Mouse (Mus musculus): ENCODE measurements around the gene Rbl1. TPM values are rescaled to one million over a fixed set of nuclear protein-coding genes. Genes with fewer than 3 reads are reported as not detected.
"Not testable (repeated sequence)": the region's sequence is repeated elsewhere in the genome, so short reads cannot be mapped to it uniquely, and the experiment has no call there.

Gene Rbl1
- polyA plus RNA-seq, 1 experiment from 2014 or later, result 20.9 TPM

- H3K9ac ChIP-seq, result no peak overlapping the region
- no peaks in the 10 kb centered on the region for H3K27me3 ChIP-seq
- H3K36me3 ChIP-seq (replicated peaks), result peaks cover 54% of the 10 kb centered on the region
- ATAC-seq (ENCODE audit: insufficient read depth), result no peak
- H3K9me3 ChIP-seq (replicated peaks), result no peaks in the 10 kb centered on the region
- WGBS (ENCODE audit: insufficient replicate concordance), result 66% methylated on average over 6 of the region's 6 CpGs
- 0 out of 2 replicates have a peak overlapping the region, but pooled peaks have one; percentile 0 for H3K4me2 ChIP-seq
- peaks cover 33% of the 10 kb centered on the region for H3K4me1 ChIP-seq (replicated peaks)
- H3K27ac ChIP-seq (replicated peaks), result no peak overlapping the region; the same call in 1 of the 2 replicates
- no peak overlapping the region for H3K4me3 ChIP-seq (replicated peaks)
Observed at GRCm38 (mm10) chr2:157201081-157201830, 3.1 kb downstream of the Rbl1 start.

- not testable (repeated sequence) for H3K4me3 ChIP-seq (replicated peaks); H3K4me2 ChIP-seq; H3K9me3 ChIP-seq (replicated peaks); ATAC-seq (ENCODE audit: insufficient read depth); H3K27ac ChIP-seq (replicated peaks); H3K27me3 ChIP-seq; H3K9ac ChIP-seq
- WGBS (ENCODE audit: insufficient replicate concordance), result 93% methylated on average over 11 of the region's 11 CpGs
- peaks cover 82% of the 10 kb centered on the region for H3K36me3 ChIP-seq (replicated peaks)
- peaks cover 19% of the 10 kb centered on the region for H3K4me1 ChIP-seq (replicated peaks)
Observed at GRCm38 (mm10) chr2:157198405-157198804, 5.9 kb downstream of the Rbl1 start.

GRCm38 (mm10) chr2:157190651-157191050 is 13.7 kb downstream of the Rbl1 start:
- no peaks in the 10 kb centered on the region for H3K9me3 ChIP-seq (replicated peaks)
- WGBS (ENCODE audit: insufficient replicate concordance), result 87% methylated on average over 4 of the region's 4 CpGs
- H3K4me2 ChIP-seq, result no peak overlapping the region
- H3K4me1 ChIP-seq (replicated peaks), result peaks cover 4% of the 10 kb centered on the region
- no peak overlapping the region for H3K27ac ChIP-seq (replicated peaks)
- ATAC-seq (ENCODE audit: insufficient read depth), result no peak
- no peaks in the 10 kb centered on the region for H3K27me3 ChIP-seq
- no peak overlapping the region for H3K9ac ChIP-seq
- H3K36me3 ChIP-seq (replicated peaks), result peaks cover 96% of the 10 kb centered on the region
- H3K4me3 ChIP-seq (replicated peaks), result no peak overlapping the region

GRCm38 (mm10) chr2:157187223-157187622 is 17.1 kb downstream of the Rbl1 start:
- Histone ChIP-seq H3K36me3 (replicated peaks) (peaks cover 91% of the 10 kb centered on the region), H3K4me3 (replicated peaks) (no peak overlapping the region), H3K4me2 (no peak overlapping the region), H3K9ac (no peak overlapping the region), H3K27me3 (no peaks in the 10 kb centered on the region), H3K9me3 (replicated peaks) (no peaks in the 10 kb centered on the region), H3K4me1 (replicated peaks) (peaks cover 16% of the 10 kb centered on the region), H3K27ac (replicated peaks) (no peak overlapping the region)
- WGBS (ENCODE audit: insufficient replicate concordance), result 77% methylated on average over 4 of the region's 4 CpGs
- no peak for ATAC-seq (ENCODE audit: insufficient read depth)

GRCm38 (mm10) chr2:157186504-157186903 is 17.8 kb downstream of the Rbl1 start:
- H3K9me3 ChIP-seq (replicated peaks), result no peaks in the 10 kb centered on the region
- H3K4me1 ChIP-seq (replicated peaks), result peaks cover 16% of the 10 kb centered on the region
- H3K36me3 ChIP-seq (replicated peaks), result peaks cover 90% of the 10 kb centered on the region
- H3K27ac ChIP-seq (replicated peaks), result no peak overlapping the region
- H3K4me2 ChIP-seq, result no peak overlapping the region
- ATAC-seq (ENCODE audit: insufficient read depth), result no peak
- H3K4me3 ChIP-seq (replicated peaks), result no peak overlapping the region
- 83% methylated on average over 5 of the region's 5 CpGs for WGBS (ENCODE audit: insufficient replicate concordance)
- no peaks in the 10 kb centered on the region for H3K27me3 ChIP-seq
- no peak overlapping the region for H3K9ac ChIP-seq

- ATAC-seq (ENCODE audit: insufficient read depth), result peak; percentile 83
- peak overlapping the region; percentile 18; the same call in 1 of the 2 replicates for H3K4me2 ChIP-seq
- peaks cover 89% of the 10 kb centered on the region for H3K36me3 ChIP-seq (replicated peaks)
Observed at GRCm38 (mm10) chr2:157185022-157185660, 19.2 kb downstream of the Rbl1 start.

GRCm38 (mm10) chr2:157178167-157178566 is 26.2 kb downstream of the Rbl1 start:
- Histone ChIP-seq H3K27ac (replicated peaks) (no peak overlapping the region), H3K9me3 (replicated peaks) (no peaks in the 10 kb centered on the region), H3K9ac (no peak overlapping the region), H3K4me3 (replicated peaks) (no peak overlapping the region), H3K4me1 (replicated peaks) (peaks cover 2% of the 10 kb centered on the region; the same call in 1 of the 2 replicates), H3K4me2 (no peak overlapping the region), H3K36me3 (replicated peaks) (peaks cover 84% of the 10 kb centered on the region), H3K27me3 (no peaks in the 10 kb centered on the region)
- WGBS (ENCODE audit: insufficient replicate concordance), result 78% methylated on average over 6 of the region's 6 CpGs
- ATAC-seq (ENCODE audit: insufficient read depth), result no peak

More at GRCm38 (mm10) chr2:157185022-157185660, 19.2 kb downstream of the Rbl1 start:
- H3K27me3 ChIP-seq, result no peaks in the 10 kb centered on the region
- H3K4me1 ChIP-seq (replicated peaks), result peaks cover 16% of the 10 kb centered on the region
- no peak overlapping the region for H3K9ac ChIP-seq
- peak overlapping the region; percentile 51; the same call in 1 of the 2 replicates for H3K27ac ChIP-seq (replicated peaks)
- WGBS (ENCODE audit: insufficient replicate concordance), result 52% methylated on average over 13 of the region's 13 CpGs
- H3K9me3 ChIP-seq (replicated peaks), result no peaks in the 10 kb centered on the region
- H3K4me3 ChIP-seq (replicated peaks), result no peak overlapping the region

GRCm38 (mm10) chr2:157176248-157176647 is 28.1 kb downstream of the Rbl1 start:
- peaks cover 85% of the 10 kb centered on the region for H3K36me3 ChIP-seq (replicated peaks)
- H3K4me3 ChIP-seq (replicated peaks), result no peak overlapping the region
- no peaks in the 10 kb centered on the region for H3K9me3 ChIP-seq (replicated peaks)
- 63% methylated on average over 3 of the region's 3 CpGs for WGBS (ENCODE audit: insufficient replicate concordance)
- no peak overlapping the region for H3K9ac ChIP-seq
- H3K4me2 ChIP-seq, result no peak overlapping the region
- no peaks in the 10 kb centered on the region for H3K27me3 ChIP-seq
- no peak for ATAC-seq (ENCODE audit: insufficient read depth)
- H3K4me1 ChIP-seq (replicated peaks), result peaks cover 2% of the 10 kb centered on the region; the same call in 1 of the 2 replicates
- H3K27ac ChIP-seq (replicated peaks), result no peak overlapping the region

- Histone ChIP-seq H3K36me3 (replicated peaks) (peaks cover 86% of the 10 kb centered on the region), H3K9me3 (replicated peaks) (no peaks in the 10 kb centered on the region), H3K9ac (no peak overlapping the region), H3K27me3 (no peaks in the 10 kb centered on the region), H3K27ac (replicated peaks) (no peak overlapping the region), H3K4me3 (replicated peaks) (no peak overlapping the region), H3K4me2 (no peak overlapping the region), H3K4me1 (replicated peaks) (peaks cover 2% of the 10 kb centered on the region; the same call in 1 of the 2 replicates)
- ATAC-seq (ENCODE audit: insufficient read depth), result no peak
- 85% methylated on average over 5 of the region's 5 CpGs for WGBS (ENCODE audit: insufficient replicate concordance)
Observed at GRCm38 (mm10) chr2:157174416-157174815, 29.9 kb downstream of the Rbl1 start.

GRCm38 (mm10) chr2:157173555-157173954 is 30.8 kb downstream of the Rbl1 start:
- no peaks in the 10 kb centered on the region for H3K27me3 ChIP-seq
- 87% methylated on average over 6 of the region's 6 CpGs for WGBS (ENCODE audit: insufficient replicate concordance)
- peaks cover 94% of the 10 kb centered on the region for H3K36me3 ChIP-seq (replicated peaks)
- H3K4me3 ChIP-seq (replicated peaks), result no peak overlapping the region
- no peak for ATAC-seq (ENCODE audit: insufficient read depth)
- no peak overlapping the region for H3K9ac ChIP-seq
- H3K4me1 ChIP-seq (replicated peaks), result 0 out of 2 replicates have a peak, but pooled peaks cover 2% of the 10 kb centered on the region
- H3K9me3 ChIP-seq (replicated peaks), result no peaks in the 10 kb centered on the region
- no peak overlapping the region for H3K27ac ChIP-seq (replicated peaks)
- H3K4me2 ChIP-seq, result no peak overlapping the region

GRCm38 (mm10) chr2:157172984-157173383 is 31.4 kb downstream of the Rbl1 start:
- Histone ChIP-seq H3K9ac (no peak overlapping the region), H3K27me3 (no peaks in the 10 kb centered on the region), H3K4me1 (replicated peaks) (0 out of 2 replicates have a peak, but pooled peaks cover 2% of the 10 kb centered on the region), H3K9me3 (replicated peaks) (no peaks in the 10 kb centered on the region), H3K4me2 (no peak overlapping the region), H3K4me3 (replicated peaks) (no peak overlapping the region), H3K27ac (replicated peaks) (no peak overlapping the region), H3K36me3 (replicated peaks) (peaks cover 92% of the 10 kb centered on the region)
- WGBS (ENCODE audit: insufficient replicate concordance), result 88% methylated on average over 6 of the region's 6 CpGs
- ATAC-seq (ENCODE audit: insufficient read depth), result no peak

All from liver, embryonic 15.5 days (tissue).